Mouse (Mus musculus): ENCODE results near the gene Igfbp3.

GRCm38 (mm10) chr11:7200393-7200783 is 13.3 kb downstream of the Igfbp3 start:
- no peak for TF ChIP-seq CTCF (IDR thresholded peaks at IDR 0.05; ENCODE audit: low read depth, low read length)
- TF ChIP-seq POLR2A (IDR thresholded peaks at IDR 0.05; ENCODE audit: borderline replicate concordance, low read depth, low read length) = no peak

Data from bone marrow macrophage, adult 2 months (primary cell).